13 mouse cellular contexts compared by ENCODE assay signal in the genomic region with DNA sequence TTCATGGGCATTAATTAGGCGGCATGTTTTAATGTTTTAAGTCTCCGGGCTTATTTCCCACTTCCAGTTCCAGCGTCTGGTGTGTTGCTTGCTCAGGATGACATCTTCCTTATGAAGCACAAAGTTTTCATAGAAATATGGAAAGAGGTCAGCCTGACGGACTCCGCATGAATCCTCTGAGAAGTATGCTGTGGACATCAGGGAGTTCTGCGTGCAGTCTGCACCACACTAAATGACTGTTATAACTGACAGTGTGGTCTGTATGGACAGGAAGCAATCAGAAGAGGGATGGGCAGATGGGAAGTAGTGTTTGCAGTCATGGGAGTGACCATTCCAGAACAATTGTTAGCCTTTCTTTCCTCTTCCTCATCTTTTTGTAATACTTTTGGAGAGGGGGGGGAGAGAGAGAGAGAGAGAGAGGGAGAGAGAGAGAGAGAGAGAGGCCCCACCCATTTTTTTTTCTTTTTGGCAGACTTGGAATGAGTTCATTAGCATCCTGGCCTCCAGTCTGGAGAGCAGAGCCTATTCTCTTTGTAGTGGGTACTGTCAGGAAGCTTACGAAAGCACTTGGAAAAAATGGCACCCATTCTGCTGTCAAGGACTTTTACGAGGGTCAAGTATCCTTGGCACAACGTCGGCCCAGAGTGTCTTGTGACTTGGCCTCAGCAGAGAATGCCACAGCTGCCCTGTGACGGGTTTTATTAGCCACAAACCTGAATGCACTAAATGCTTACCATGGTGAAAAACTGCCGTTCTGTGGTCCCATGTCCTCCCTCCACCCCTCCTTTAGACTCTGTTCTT. TPM values are rescaled to one million over a fixed set of nuclear protein-coding genes. Genes with fewer than 3 reads are reported as not detected.
DNase-seq lines count a peak whose midpoint lies in the region; TF ChIP-seq lines count a peak whose summit lies in the region.
"Had no signal": no experiment of that assay in that cellular context is flagged by ENCODE, and none has a peak within 500 bp of the region (broad histone marks: within the 10 kb centered on the region; RNA-seq: fewer than 3 reads in every experiment).

No protein-coding gene starts in this region.

- peaks cover 63% of the 10 kb centered on the region for H3K79me2 ChIP-seq in CH12.LX (replicated peaks; ENCODE audit: control insufficient read depth, extremely low read depth, insufficient read depth, poor library complexity, severe bottlenecking)

- peaks cover 0 to 57% of the 10 kb centered on the region in 2 experiments for H3K36me3 ChIP-seq in CH12.LX (replicated peaks in 1 of 2; ENCODE audit: control insufficient read depth in 1 of 2, insufficient read depth in 1 of 2, low read length in 1 of 2)
- H3K36me3 ChIP-seq: G1E had no signal

- dilution Hi-C loops in CH12.LX (cut with MboI; ENCODE audit: extremely low pct_ligation_motif_present, extremely low pct_unique_long_range_greater_than_20kb, low sequenced_read_pairs), result no loop called here

- H3K4me3 ChIP-seq in CH12.LX (replicated peaks in 1 of 3; ENCODE audit: low read depth in 2 of 3, low read length in 2 of 3, poor library complexity in 1 of 3), result no peak overlapping the region
- H3K4me3 ChIP-seq in brown adipose tissue, adult 24 weeks (ENCODE audit: insufficient read depth, low read depth, low read length), result no peak overlapping the region
- no peak overlapping the region for H3K4me3 ChIP-seq in lung, adult 2 months (replicated peaks; ENCODE audit: extremely low read depth, low read depth, low read length)
- H3K4me3 ChIP-seq: forebrain, embryonic 13.5 days; limb, embryonic 15.5 days had no signal

- in situ Hi-C loops in CH12.LX (cut with MboI; ENCODE audit: low pct_ligation_motif_present, low pct_unique_long_range_greater_than_20kb, low sequenced_read_pairs), result no loop called here

- TF ChIP-seq RAD21 in CH12.LX (IDR thresholded peaks at IDR 0.05; ENCODE audit: low read depth, low read length), result no peak

- no peaks in the 10 kb centered on the region for H3K9me3 ChIP-seq in CH12.LX (replicated peaks; ENCODE audit: low read length)
- H3K9me3 ChIP-seq: forebrain, embryonic 13.5 days; G1E; limb, embryonic 15.5 days had no signal

- no peaks in the 10 kb centered on the region for H3K27me3 ChIP-seq in CH12.LX (replicated peaks)
- H3K27me3 ChIP-seq: forebrain, embryonic 13.5 days; limb, embryonic 15.5 days had no signal

- TF ChIP-seq EP300 in CH12.LX (IDR thresholded peaks at IDR 0.05; ENCODE audit: low read length), result no peak

- WGBS in lung, adult 2 months, result 26% methylated on average over 12 of the region's 12 CpGs

- peak overlapping the region; percentile 11; the same call in 1 of the 2 replicates for H3K4me2 ChIP-seq in CH12.LX (ENCODE audit: insufficient read depth, low read depth, poor library complexity, severe bottlenecking)
- H3K4me2 ChIP-seq: forebrain, embryonic 13.5 days; hindbrain, embryonic 14.5 days; limb, embryonic 15.5 days had no signal

- DNase-seq in gastrocnemius, adult 18-20 months (ENCODE audit: low spot score), result peak; percentile 64
- no peak for DNase-seq in gastrocnemius, postnatal 10 days
- no peak for DNase-seq in CH12.LX (ENCODE audit: extremely low read depth)
- DNase-seq in lung, adult 2 months, result peak; percentile 74
- DNase-seq in layer of hippocampus, postnatal 36 days, result no peak
- no peak for DNase-seq in spleen, postnatal 14 days (ENCODE audit: low spot score in 2 of 2)
- DNase-seq in B cell, adult 2 months, result no peak
- DNase-seq: cerebellum, adult 18-20 months had no signal

- no peak for TF ChIP-seq CTCF in CH12.LX (conservative IDR thresholded peaks at IDR 0.05 in 1 of 2, IDR thresholded peaks at IDR 0.05 in 1 of 2; ENCODE audit: low read depth in 2 of 2, low read length in 2 of 2)
- TF ChIP-seq CTCF in lung, adult 2 months (IDR thresholded peaks at IDR 0.05; ENCODE audit: insufficient read depth, low read length), result no peak

- peaks cover 48 to 96% of the 10 kb centered on the region in 2 experiments for H3K4me1 ChIP-seq in CH12.LX (ENCODE audit: control insufficient read depth in 1 of 2, insufficient read depth in 2 of 2)
- H3K4me1 ChIP-seq in brown adipose tissue, adult 24 weeks (ENCODE audit: control insufficient read depth, insufficient read depth, insufficient read length, low read length), result peaks cover 28% of the 10 kb centered on the region
- peaks cover 17% of the 10 kb centered on the region for H3K4me1 ChIP-seq in lung, adult 2 months (ENCODE audit: control insufficient read depth, insufficient read depth, low read length)

- 0 out of 2 replicates have a peak overlapping the region, but pooled peaks have one; percentile 16 for H3K9ac ChIP-seq in CH12.LX (ENCODE audit: insufficient read depth, low read depth)
- H3K9ac ChIP-seq: forebrain, embryonic 13.5 days; hindbrain, embryonic 14.5 days; limb, embryonic 15.5 days had no signal

- TF ChIP-seq POLR2A in CH12.LX (IDR thresholded peaks at IDR 0.05; ENCODE audit: low read depth, low read length), result no peak
- no peak for TF ChIP-seq POLR2A in lung, adult 2 months (IDR thresholded peaks at IDR 0.05; ENCODE audit: borderline replicate concordance, extremely low read depth, low read depth, low read length)

- H3K27ac ChIP-seq in CH12.LX (ENCODE audit: insufficient read depth, low read depth), result peak overlapping the region; percentile 57
- peak overlapping the region; percentile 59 for H3K27ac ChIP-seq in brown adipose tissue, adult 24 weeks (replicated peaks; ENCODE audit: low read depth, low read length)
- H3K27ac ChIP-seq: forebrain, embryonic 13.5 days; hindbrain, embryonic 14.5 days; limb, embryonic 15.5 days had no signal

TF ChIP-seq in CH12.LX, 34 proteins besides CTCF, POLR2A, EP300 and RAD21:
- TF ChIP-seq ZNF384 (IDR thresholded peaks at IDR 0.05; ENCODE audit: low read depth, low read length) (peak; percentile 60; the same call in 1 of the 2 replicates), ETS1 (conservative IDR thresholded peaks at IDR 0.05; ENCODE audit: low read depth, low read length) (no peak)

RNA-seq across cellular contexts. Expression of a gene that starts 42.9 kb away (rescaled TPM):
- 1 to 10 TPM; 6.8 to 8.7 TPM for total RNA-seq in gastrocnemius, adult 18-20 months (2021)
- total RNA-seq in gastrocnemius, postnatal 10 days (2021), result 10 to 100 TPM; 19.5 to 26.4 TPM
- total RNA-seq in CH12.LX (2012; rRNA removed), result 97.6 and 98.7 TPM in 2 replicates
- 82.3 and 88.5 TPM in 2 replicates for total RNA-seq in CH12.LX (2014; rRNA removed)
- 186 and 188 TPM in 2 replicates for polyA plus RNA-seq in CH12.LX (2012; ENCODE audit: insufficient read length, low read depth)
- 2.0 and 2.9 TPM in 2 replicates for polyA plus RNA-seq in brown adipose tissue, adult 24 weeks (2012; ENCODE audit: insufficient read depth, insufficient read length, missing spikeins)
- 13.7 and 21.2 TPM in 2 replicates for polyA plus RNA-seq in lung, adult 2 months (2012; rRNA removed)
- total RNA-seq in layer of hippocampus, postnatal 36 days (2021), result 1 to 10 TPM; 8.0 to 8.1 TPM

Comparison
In these comparisons a context has a peak if more than half of its experiments do, and no peak if none do; other contexts are left out.
1. DNase-seq: peak in gastrocnemius, adult 18-20 months (single experiment) and lung, adult 2 months (single experiment); none in gastrocnemius, postnatal 10 days (single experiment), CH12.LX (single experiment), layer of hippocampus, postnatal 36 days (0 of 2), spleen, postnatal 14 days (0 of 2) and B cell, adult 2 months (0 of 2).